Mouse (Mus musculus): Measurements from ENCODE around the gene Rpl22. TPM values are rescaled to one million over a fixed set of nuclear protein-coding genes. Genes with fewer than 3 reads are reported as not detected.
A peak's percentile ranks its signal among the peaks of the same experiment; 100 is the strongest.

Rpl22 gene
- total RNA-seq (2012; rRNA removed): 1,745 and 1,792 TPM in 2 replicates
- polyA plus RNA-seq (2012; ENCODE audit: insufficient read depth in 1 of 2, insufficient read length in 2 of 2, low read depth in 1 of 2, low replicate concordance in 2 of 2, missing spikeins in 1 of 2): 1,000 to 10,000 TPM in 1 of 2 experiments, not detected in 1; 1,885 TPM

GRCm38 (mm10) chr4:152325574-152326411, at the start of gene Rpl22:
Gene Rpl22, plus strand, starts transcription at chr4:152325742.
- Histone ChIP-seq H3K4me1 (ENCODE audit: control insufficient read depth in 1 of 2, insufficient read depth in 2 of 2, low read length in 2 of 2) (peaks cover 0 to 19% of the 10 kb centered on the region in 2 experiments; a peak in 3 of 4 replicates), H3K27ac (ENCODE audit: control insufficient read depth, low read depth, low read length) (peak within 1 kb of the TSS; percentile 70), H3K27me3 (ENCODE audit: control insufficient read depth in 1 of 2, insufficient read depth in 2 of 2, low read length in 2 of 2) (no peaks in the 10 kb centered on the region), H3K9me3 (replicated peaks; ENCODE audit: insufficient read depth, low read length) (no peaks in the 10 kb centered on the region), H3K9ac (ENCODE audit: control insufficient read depth, low read depth, low read length, poor library complexity, severe bottlenecking) (peak within 1 kb of the TSS; percentile 91), H3K4me3 (ENCODE audit: control insufficient read depth in 1 of 2, insufficient read depth in 1 of 2, low read depth in 2 of 2, low read length in 2 of 2) (peak within 1 kb of the TSS; percentile 84 to 92), H3K79me2 (ENCODE audit: control insufficient read depth, insufficient read depth, low read length, poor library complexity) (peaks cover 45% of the 10 kb centered on the region), H3K36me3 (ENCODE audit: control insufficient read depth in 1 of 2, insufficient read depth in 2 of 2, low read length in 2 of 2) (peaks cover 17 to 18% of the 10 kb centered on the region in 2 experiments)
- DNase-seq (ENCODE audit: low read depth, low spot score): peak; percentile 98
- no peak for TF ChIP-seq ZKSCAN1 (IDR thresholded peaks at IDR 0.05; ENCODE audit: low read depth, low read length)
- no peak for TF ChIP-seq CTCF (IDR thresholded peaks at IDR 0.05 in 2 of 3, conservative IDR thresholded peaks at IDR 0.05 in 1 of 3; ENCODE audit: control insufficient read depth in 1 of 3, insufficient read depth in 1 of 3, low read depth in 2 of 3, low read length in 3 of 3, poor library complexity in 1 of 3, severe bottlenecking in 1 of 3)
- no peak for TF ChIP-seq ELF1 (IDR thresholded peaks at IDR 0.05; ENCODE audit: low read depth, low read length)
- TF ChIP-seq USF1 (IDR thresholded peaks at IDR 0.05; ENCODE audit: low read depth, low read length): peak; percentile 49; the same call in 1 of the 2 replicates
- no peak for TF ChIP-seq BHLHE40 (IDR thresholded peaks at IDR 0.05; ENCODE audit: borderline replicate concordance, low read depth, low read length)
- TF ChIP-seq MAZ (IDR thresholded peaks at IDR 0.05; ENCODE audit: low read depth, low read length): peak; percentile 94; the same call in 1 of the 2 replicates
- TF ChIP-seq RAD21 (IDR thresholded peaks at IDR 0.05; ENCODE audit: low read depth, low read length): no peak
- TF ChIP-seq NRF1 (IDR thresholded peaks at IDR 0.05; ENCODE audit: insufficient read depth, low read depth, low read length, poor library complexity, severe bottlenecking): peak; percentile 86
- TF ChIP-seq TBP (IDR thresholded peaks at IDR 0.05; ENCODE audit: low read depth, low read length): peak; percentile 94
- TF ChIP-seq NELFE (IDR thresholded peaks at IDR 0.05; ENCODE audit: low read depth, low read length): peak; percentile 86
- TF ChIP-seq SIN3A (IDR thresholded peaks at IDR 0.05; ENCODE audit: low read length): peak; percentile 100
- TF ChIP-seq GATA1 (IDR thresholded peaks at IDR 0.05; ENCODE audit: low read depth, low read length): no peak
- no peak for TF ChIP-seq E2F4 (IDR thresholded peaks at IDR 0.05; ENCODE audit: borderline replicate concordance, low read depth, low read length)
- 0 out of 2 replicates have a peak, but pooled peaks have one; percentile 84 for TF ChIP-seq UBTF (IDR thresholded peaks at IDR 0.05; ENCODE audit: borderline replicate concordance, insufficient read depth, low read depth, low read length)
- TF ChIP-seq POLR2AphosphoS5 (IDR thresholded peaks at IDR 0.05; ENCODE audit: borderline replicate concordance, low read depth, low read length): 0 out of 2 replicates have a peak, but pooled peaks have one; percentile 78
- no peak; the same call in 1 of the 2 replicates for TF ChIP-seq GABPA (IDR thresholded peaks at IDR 0.05; ENCODE audit: low read depth, low read length)
- no peak for TF ChIP-seq POLR2AphosphoS2 (IDR thresholded peaks at IDR 0.05; ENCODE audit: low read length)
- no peak for TF ChIP-seq MAFK (IDR thresholded peaks at IDR 0.05; ENCODE audit: borderline replicate concordance, low read depth, low read length)
- peak; percentile 92 for TF ChIP-seq MXI1 (IDR thresholded peaks at IDR 0.05; ENCODE audit: low read depth, low read length)
- TF ChIP-seq SMC3 (IDR thresholded peaks at IDR 0.05; ENCODE audit: low read depth, low read length): no peak
- peak; percentile 86 for TF ChIP-seq MAX (IDR thresholded peaks at IDR 0.05; ENCODE audit: low read length)
- no peak for TF ChIP-seq EP300 (IDR thresholded peaks at IDR 0.05; ENCODE audit: low read depth in 1 of 2, low read length in 2 of 2)
- TF ChIP-seq KAT2A (conservative IDR thresholded peaks at IDR 0.05; ENCODE audit: low read depth, low read length): peak; percentile 63; the same call in 1 of the 2 replicates
- no peak for TF ChIP-seq ZC3H11A (IDR thresholded peaks at IDR 0.05; ENCODE audit: low read depth, low read length)
- TF ChIP-seq HCFC1 (IDR thresholded peaks at IDR 0.05; ENCODE audit: low read depth, low read length): peak; percentile 94
- TF ChIP-seq ETS1 (IDR thresholded peaks at IDR 0.05; ENCODE audit: low read depth, low read length): no peak; the same call in 1 of the 2 replicates
- TF ChIP-seq RCOR1 (IDR thresholded peaks at IDR 0.05; ENCODE audit: low read depth, low read length): no peak
- TF ChIP-seq ZNF384 (IDR thresholded peaks at IDR 0.05; ENCODE audit: low read depth, low read length): no peak
- TF ChIP-seq MYB (IDR thresholded peaks at IDR 0.05; ENCODE audit: low read depth, low read length): no peak
- no peak for TF ChIP-seq JUND (IDR thresholded peaks at IDR 0.05; ENCODE audit: low read depth, low read length)
- no peak for TF ChIP-seq TAL1 (IDR thresholded peaks at IDR 0.05; ENCODE audit: low read length)
- peak; percentile 78 for TF ChIP-seq TCF12 (IDR thresholded peaks at IDR 0.05; ENCODE audit: low read depth, low read length)
- TF ChIP-seq ZMIZ1 (IDR thresholded peaks at IDR 0.05; ENCODE audit: low read depth, low read length): no peak; the same call in 1 of the 2 replicates
- TF ChIP-seq MEF2A (IDR thresholded peaks at IDR 0.05; ENCODE audit: extremely low read depth, insufficient replicate concordance, low read depth, low read length, poor library complexity, severe bottlenecking): no peak
- TF ChIP-seq CHD1 (IDR thresholded peaks at IDR 0.05; ENCODE audit: low read depth, low read length): peak; percentile 100

All from MEL (cell line).